Mouse (Mus musculus): ENCODE measurements around the gene Kcnc4.

- TF ChIP-seq FLI1 (IDR thresholded peaks at IDR 0.05; ENCODE audit: low read length) (no peak), GATA1 (IDR thresholded peaks at IDR 0.05; ENCODE audit: borderline replicate concordance, low read length) (no peak)
Measured at GRCm38 (mm10) chr3:107488637-107489036, 29.3 kb upstream of the Kcnc4 start.

Measured in megakaryocyte, embryonic 14.5 days (primary cell).